Mouse (Mus musculus) forebrain, embryonic 15.5 days (tissue): ENCODE results near the gene Rab43. TPM values are rescaled to one million over a fixed set of nuclear protein-coding genes. Genes with fewer than 3 reads are reported as not detected.

Experiments
- ATAC-seq: fragments of 200-750 bp; cut with Nextera tagmentation; replicated peaks from 2 replicates; pipeline ENCODE4 v1.8.0; 2017; ENCODE audit warnings: mild to moderate bottlenecking, moderate TSS enrichment, moderate library complexity
- H3K27ac ChIP-seq: fragments of 300-500 bp; sonication (generic); replicated peaks from 2 replicates; pipeline ENCODE4 v1.5.1; 2015; ENCODE audit warnings: mild to moderate bottlenecking, inconsistent platforms
- H3K27me3 ChIP-seq: fragments of 300-500 bp; sonication (generic); 2 replicates; pipeline ENCODE4 v1.6.1; 2015; ENCODE audit warnings: inconsistent platforms
- H3K36me3 ChIP-seq: fragments of 300-500 bp; sonication (generic); 2 replicates; pipeline ENCODE4 v1.6.1; 2015; ENCODE audit warnings: mild to moderate bottlenecking, inconsistent platforms
- H3K4me1 ChIP-seq: fragments of 300-500 bp; sonication (generic); 2 replicates; pipeline ENCODE4 v1.6.1; 2015; ENCODE audit warnings: inconsistent platforms
- H3K4me2 ChIP-seq: fragments of 300-500 bp; sonication (generic); replicated peaks from 2 replicates; pipeline ENCODE4 v1.6.1; 2015; ENCODE audit warnings: mild to moderate bottlenecking, inconsistent platforms
- H3K4me3 ChIP-seq: fragments of 300-500 bp; sonication (generic); 2 replicates; pipeline ENCODE4 v1.5.1; 2015; ENCODE audit warnings: mild to moderate bottlenecking, inconsistent platforms
- H3K9ac ChIP-seq: fragments of 300-500 bp; sonication (generic); replicated peaks from 2 replicates; pipeline ENCODE4 v1.6.1; 2015; ENCODE audit warnings: mild to moderate bottlenecking, inconsistent platforms
- H3K9me3 ChIP-seq: fragments of 300-500 bp; sonication (generic); 2 replicates; pipeline ENCODE4 v1.6.1; 2016; ENCODE audit warnings: inconsistent platforms
- WGBS: fragments of 180-500 bp; shearing (Covaris S2); methylation state at CpG from one replicate; pipeline ENCODE4 v1.1.7; 2015; ENCODE audit warnings: mixed read lengths; 5-methylcytosine and 5-hydroxymethylcytosine counted together
- polyA plus RNA-seq: library from polyadenylated mRNA; unstranded; fragments of >200 nt; fragmentation: Nextera tagmentation; extraction: Ambion mirVana; gene quantifications from 2 replicates; pipeline ENCODE4 v1.2.1, GENCODE M21; 2015

The Rab43 gene
- polyA plus RNA-seq, 1 experiment from 2014 or later = 6.9 TPM

- ATAC-seq = no peak
- 81% methylated on average over 5 of the region's 5 CpGs for WGBS
- Histone ChIP-seq H3K27me3 (no peaks in the 10 kb centered on the region), H3K9me3 (no peaks in the 10 kb centered on the region), H3K27ac (no peak overlapping the region), H3K9ac (no peak overlapping the region), H3K4me1 (no peaks in the 10 kb centered on the region), H3K36me3 (no peaks in the 10 kb centered on the region), H3K4me2 (no peak overlapping the region), H3K4me3 (no peak overlapping the region)
Measured at GRCm38 (mm10) chr6:87742804-87743203, 69.2 kb downstream of the Rab43 start.

DNA sequence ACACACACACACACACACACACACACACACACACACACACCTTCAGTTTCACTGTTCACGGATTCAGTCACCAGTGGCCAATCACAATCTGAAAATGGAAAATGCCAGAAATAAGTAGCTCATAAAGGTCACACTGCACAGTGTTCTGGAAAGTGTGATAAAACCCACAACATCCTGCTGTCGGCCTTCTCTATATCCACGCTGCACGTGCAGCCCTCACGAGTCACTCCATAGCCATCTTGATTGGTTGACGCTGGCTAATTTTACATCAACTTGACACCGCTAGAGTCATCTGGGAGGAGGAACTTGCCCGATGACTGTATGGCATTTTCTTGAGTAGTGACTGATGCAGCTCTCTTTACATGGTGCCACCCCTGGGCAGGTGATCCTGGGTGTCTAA, 70.0 kb downstream of the Rab43 start:
- Histone ChIP-seq H3K4me1 (no peaks in the 10 kb centered on the region), H3K27ac (no peak overlapping the region), H3K9me3 (no peaks in the 10 kb centered on the region), H3K4me3 (no peak overlapping the region), H3K9ac (no peak overlapping the region), H3K36me3 (no peaks in the 10 kb centered on the region), H3K4me2 (no peak overlapping the region), H3K27me3 (no peaks in the 10 kb centered on the region)
- no peak for ATAC-seq
- 92% methylated on average over 8 of the region's 8 CpGs for WGBS

DNA sequence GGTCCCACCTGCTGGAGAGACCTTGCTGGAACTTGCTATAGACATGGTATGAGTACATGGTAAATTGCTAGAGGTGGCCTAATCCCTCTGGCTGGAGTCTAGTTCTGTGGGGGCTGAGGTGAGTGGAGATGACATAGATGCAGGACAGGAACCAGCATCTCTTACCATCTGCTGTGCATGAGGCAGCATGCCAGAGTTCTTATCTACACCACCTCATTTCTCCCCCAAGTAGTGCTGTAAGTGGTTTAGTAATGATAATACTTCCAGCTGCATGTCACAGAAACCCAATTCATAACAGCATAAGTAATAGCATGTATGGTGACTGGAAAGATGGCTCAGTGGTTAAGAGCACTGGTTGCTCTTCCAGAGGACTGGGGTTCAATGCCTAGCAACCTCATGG, 71.5 kb downstream of the Rab43 start:
- H3K9ac ChIP-seq = no peak overlapping the region

DNA sequence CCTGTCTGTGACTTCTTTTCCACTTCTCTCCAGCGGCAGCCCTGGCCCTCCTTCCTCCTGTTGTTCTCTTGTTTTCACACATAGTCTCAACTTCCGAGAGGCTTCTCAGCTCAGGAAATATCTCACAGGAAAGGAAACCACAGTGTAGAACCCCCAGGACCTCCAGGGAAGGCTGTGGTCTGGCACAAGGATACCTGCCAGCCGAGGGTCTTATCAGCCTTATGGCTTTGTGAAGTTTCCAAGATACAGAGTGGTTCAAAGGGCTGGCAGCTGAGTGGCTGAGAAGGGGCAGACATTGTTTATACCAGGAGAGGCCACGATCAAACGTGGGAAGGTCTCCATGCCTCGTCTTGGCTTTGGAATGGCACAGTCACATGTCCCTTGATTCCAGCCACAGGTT, 72.1 kb downstream of the Rab43 start:
- Histone ChIP-seq H3K4me1 (no peaks in the 10 kb centered on the region), H3K9me3 (no peaks in the 10 kb centered on the region), H3K9ac (no peak overlapping the region), H3K36me3 (no peaks in the 10 kb centered on the region), H3K4me3 (no peak overlapping the region), H3K4me2 (no peak overlapping the region), H3K27me3 (0 out of 2 replicates have a peak, but pooled peaks cover 5% of the 10 kb centered on the region), H3K27ac (no peak overlapping the region)
- no peak for ATAC-seq
- 68% methylated on average over 6 of the region's 6 CpGs for WGBS

More for the DNA sequence above, 71.5 kb downstream of the Rab43 start:
- ATAC-seq = no peak
- H3K36me3 ChIP-seq = no peaks in the 10 kb centered on the region
- no peak overlapping the region for H3K27ac ChIP-seq
- no peak overlapping the region for H3K4me3 ChIP-seq
- H3K4me1 ChIP-seq = no peaks in the 10 kb centered on the region
- H3K9me3 ChIP-seq = no peaks in the 10 kb centered on the region
- no peak overlapping the region for H3K4me2 ChIP-seq
- H3K27me3 ChIP-seq = no peaks in the 10 kb centered on the region

Other genes starting within 250 kb of the Rab43 start
- 3.2 and 3.9 TPM in 2 replicates for gene Prokr1, start 221.4 kb downstream of the Rab43 start, polyA plus RNA-seq
- gene Aplf, start 140.0 kb downstream of the Rab43 start, polyA plus RNA-seq = 12.9 and 13.9 TPM in 2 replicates
- 2.0 TPM in 2 replicates for gene Efcc1, start 81.3 kb downstream of the Rab43 start, polyA plus RNA-seq
- gene Gp9, start 34.1 kb downstream of the Rab43 start, polyA plus RNA-seq = 0.46 and 0.65 TPM in 2 replicates
- 3.6 and 3.7 TPM in 2 replicates for gene Gm45140, start 23.6 kb upstream of the Rab43 start, polyA plus RNA-seq
- gene Isy1, start 26.6 kb upstream of the Rab43 start, polyA plus RNA-seq = 37.8 and 38.7 TPM in 2 replicates
- 741 and 747 TPM in 2 replicates for gene Cnbp, start 38.9 kb upstream of the Rab43 start, polyA plus RNA-seq
- 159 and 164 TPM in 2 replicates for gene Copg1, start 75.7 kb upstream of the Rab43 start, polyA plus RNA-seq
- gene Hmces, start 101.8 kb upstream of the Rab43 start, polyA plus RNA-seq = 58.5 and 60.2 TPM in 2 replicates
- gene H1fx, start 169.5 kb upstream of the Rab43 start, polyA plus RNA-seq = 50.3 and 70.8 TPM in 2 replicates
- 295 and 302 TPM in 2 replicates for gene Rab7, start 233.1 kb upstream of the Rab43 start, polyA plus RNA-seq